Mouse (Mus musculus) olfactory bulb, adult 2 months (tissue): ENCODE data around the gene Cd34.

Source experiments
- CTCF ChIP-seq: fragments of 200-500 bp; IDR thresholded peaks from 2 replicates; pipeline ENCODE4 v1.5.1; 2012; ENCODE audit warnings: low read depth, mild to moderate bottlenecking, low read length, moderate library complexity; ENCODE audit not compliant: insufficient read depth
- POLR2A ChIP-seq: fragments of 200-500 bp; IDR thresholded peaks from 2 replicates; pipeline ENCODE4 v1.6.1; 2012; ENCODE audit warnings: mild to moderate bottlenecking, low read depth, low read length, moderate library complexity; ENCODE audit not compliant: insufficient read depth

- TF ChIP-seq CTCF (no peak), POLR2A (no peak)
Observed at GRCm38 (mm10) chr1:194954694-194955093, 16.1 kb downstream of the Cd34 start.
